Mouse (Mus musculus): ENCODE data around the gene Lat. TPM values are rescaled to one million over a fixed set of nuclear protein-coding genes. Genes with fewer than 3 reads are reported as not detected.
"Not testable (repeated sequence)": the region's sequence is repeated elsewhere in the genome, so short reads cannot be mapped to it uniquely, and the experiment has no call there.

The Lat gene
- polyA plus RNA-seq, 1 experiment from 2014 or later: 0.93 TPM

GRCm38 (mm10) chr7:126408686-126409085 is 39.3 kb upstream of the Lat start:
- no peak overlapping the region for H3K9ac ChIP-seq (ENCODE audit: low read depth, low read length)
- H3K27ac ChIP-seq: no peak overlapping the region
- 64% methylated on average over 2 of the region's 2 CpGs for WGBS
- no peaks in the 10 kb centered on the region for H3K27me3 ChIP-seq (ENCODE audit: insufficient read depth, low read length)
- no peaks in the 10 kb centered on the region for H3K36me3 ChIP-seq (ENCODE audit: insufficient read depth, low read length)
- no peak overlapping the region for H3K4me2 ChIP-seq (ENCODE audit: low read length)
- TF ChIP-seq CTCF (IDR thresholded peaks at IDR 0.05; ENCODE audit: low read depth): no peak
- no peak for ATAC-seq (replicated peaks; ENCODE audit: low FRiP score, low read depth)
- no peak overlapping the region for H3K4me3 ChIP-seq (replicated peaks; ENCODE audit: low read depth, low read length)
- H3K4me1 ChIP-seq (replicated peaks; ENCODE audit: insufficient read depth, low read length): no peaks in the 10 kb centered on the region
- peak; percentile 16 for DNase-seq (ENCODE audit: low spot score)
- H3K9me3 ChIP-seq (replicated peaks; ENCODE audit: low read length): no peaks in the 10 kb centered on the region

GRCm38 (mm10) chr7:126402518-126402917 is 33.1 kb upstream of the Lat start:
- H3K4me3 ChIP-seq (replicated peaks; ENCODE audit: low read depth, low read length); H3K9me3 ChIP-seq (replicated peaks; ENCODE audit: low read length); H3K27me3 ChIP-seq (ENCODE audit: insufficient read depth, low read length); H3K27ac ChIP-seq; H3K4me1 ChIP-seq (replicated peaks; ENCODE audit: insufficient read depth, low read length); DNase-seq (ENCODE audit: low spot score); H3K4me2 ChIP-seq (ENCODE audit: low read length); ATAC-seq (replicated peaks; ENCODE audit: low FRiP score, low read depth); H3K9ac ChIP-seq (ENCODE audit: low read depth, low read length); H3K36me3 ChIP-seq (ENCODE audit: insufficient read depth, low read length): not testable (repeated sequence)
- 74% methylated on average over 8 of the region's 8 CpGs for WGBS

- Histone ChIP-seq H3K9ac (ENCODE audit: low read depth, low read length) (no peak overlapping the region), H3K9me3 (replicated peaks; ENCODE audit: low read length) (no peaks in the 10 kb centered on the region), H3K4me2 (ENCODE audit: low read length) (no peak overlapping the region), H3K4me3 (replicated peaks; ENCODE audit: low read depth, low read length) (no peak overlapping the region), H3K27ac (no peak overlapping the region), H3K27me3 (ENCODE audit: insufficient read depth, low read length) (no peaks in the 10 kb centered on the region), H3K36me3 (ENCODE audit: insufficient read depth, low read length) (no peaks in the 10 kb centered on the region), H3K4me1 (replicated peaks; ENCODE audit: insufficient read depth, low read length) (no peaks in the 10 kb centered on the region)
- peak; percentile 91 for TF ChIP-seq CTCF (IDR thresholded peaks at IDR 0.05; ENCODE audit: low read depth)
- 7% methylated on average over 5 of the region's 5 CpGs for WGBS
- DNase-seq (ENCODE audit: low spot score): peak; percentile 88
- ATAC-seq (replicated peaks; ENCODE audit: low FRiP score, low read depth): no peak
Measured at GRCm38 (mm10) chr7:126399548-126399947, 30.2 kb upstream of the Lat start.

- TF ChIP-seq CTCF (IDR thresholded peaks at IDR 0.05; ENCODE audit: low read depth): no peak
- ATAC-seq (replicated peaks; ENCODE audit: low FRiP score, low read depth) (no peak), DNase-seq (ENCODE audit: low spot score) (no peak)
- WGBS: 92% methylated on average over 4 of the region's 4 CpGs
- Histone ChIP-seq H3K36me3 (ENCODE audit: insufficient read depth, low read length) (no peaks in the 10 kb centered on the region), H3K4me3 (replicated peaks; ENCODE audit: low read depth, low read length) (no peak overlapping the region), H3K9ac (ENCODE audit: low read depth, low read length) (no peak overlapping the region), H3K27me3 (ENCODE audit: insufficient read depth, low read length) (no peaks in the 10 kb centered on the region), H3K27ac (no peak overlapping the region), H3K4me2 (ENCODE audit: low read length) (no peak overlapping the region), H3K4me1 (replicated peaks; ENCODE audit: insufficient read depth, low read length) (no peaks in the 10 kb centered on the region), H3K9me3 (replicated peaks; ENCODE audit: low read length) (no peaks in the 10 kb centered on the region)
Measured at GRCm38 (mm10) chr7:126397822-126398221, 28.5 kb upstream of the Lat start.

DNA sequence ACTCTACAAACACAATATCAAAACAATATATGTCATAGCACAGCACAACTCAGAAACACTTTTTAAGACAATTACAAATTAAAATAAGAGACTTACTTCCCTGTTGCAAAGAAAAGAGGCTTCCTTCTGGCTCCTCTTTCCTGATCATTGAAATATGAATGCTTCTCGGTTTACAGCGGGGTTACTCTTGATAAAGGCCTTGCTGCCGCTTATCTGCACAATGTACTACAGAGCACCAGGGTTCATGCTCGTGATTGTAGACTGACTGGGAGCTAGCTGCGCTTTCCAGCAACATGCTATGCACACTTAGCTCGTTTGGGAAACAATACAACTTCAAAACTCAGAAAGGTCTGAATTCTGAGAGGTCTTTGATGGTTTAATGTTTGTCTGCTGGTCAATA is 27.9 kb upstream of the Lat start:
- Histone ChIP-seq H3K4me2 (ENCODE audit: low read length) (no peak overlapping the region), H3K27me3 (ENCODE audit: insufficient read depth, low read length) (no peaks in the 10 kb centered on the region), H3K9me3 (replicated peaks; ENCODE audit: low read length) (no peaks in the 10 kb centered on the region), H3K36me3 (ENCODE audit: insufficient read depth, low read length) (no peaks in the 10 kb centered on the region), H3K9ac (ENCODE audit: low read depth, low read length) (no peak overlapping the region), H3K27ac (no peak overlapping the region), H3K4me1 (replicated peaks; ENCODE audit: insufficient read depth, low read length) (no peaks in the 10 kb centered on the region), H3K4me3 (replicated peaks; ENCODE audit: low read depth, low read length) (no peak overlapping the region)
- DNase-seq (ENCODE audit: low spot score) (no peak), ATAC-seq (replicated peaks; ENCODE audit: low FRiP score, low read depth) (no peak)
- no peak for TF ChIP-seq CTCF (IDR thresholded peaks at IDR 0.05; ENCODE audit: low read depth)
- WGBS: 58% methylated on average over 6 of the region's 6 CpGs

GRCm38 (mm10) chr7:126396298-126397119 is 27.1 kb upstream of the Lat start, which contains the start of gene Nfatc2ip:
Nfatc2ip (minus strand) TSS chr7:126396737.
- H3K27me3 ChIP-seq (ENCODE audit: insufficient read depth, low read length): no peaks in the 10 kb centered on the region
- peak; percentile 100 for DNase-seq (ENCODE audit: low spot score)
- no peak within 1 kb of the TSS for H3K27ac ChIP-seq

GRCm38 (mm10) chr7:126392086-126392884 is 22.9 kb upstream of the Lat start:
- 85% methylated on average over 7 of the region's 7 CpGs for WGBS
- H3K27ac ChIP-seq; DNase-seq (ENCODE audit: low spot score); H3K27me3 ChIP-seq (ENCODE audit: insufficient read depth, low read length); ATAC-seq (replicated peaks; ENCODE audit: low FRiP score, low read depth); H3K36me3 ChIP-seq (ENCODE audit: insufficient read depth, low read length); H3K9me3 ChIP-seq (replicated peaks; ENCODE audit: low read length); H3K9ac ChIP-seq (ENCODE audit: low read depth, low read length); H3K4me2 ChIP-seq (ENCODE audit: low read length); H3K4me3 ChIP-seq (replicated peaks; ENCODE audit: low read depth, low read length); H3K4me1 ChIP-seq (replicated peaks; ENCODE audit: insufficient read depth, low read length): not testable (repeated sequence)

More at GRCm38 (mm10) chr7:126396298-126397119, 27.1 kb upstream of the Lat start, which contains the start of gene Nfatc2ip:
- peak; percentile 100 for ATAC-seq (replicated peaks; ENCODE audit: low FRiP score, low read depth)
- peak within 1 kb of the TSS; percentile 96 for H3K4me2 ChIP-seq (ENCODE audit: low read length)
- no peaks in the 10 kb centered on the region for H3K9me3 ChIP-seq (replicated peaks; ENCODE audit: low read length)
- H3K36me3 ChIP-seq (ENCODE audit: insufficient read depth, low read length): no peaks in the 10 kb centered on the region
- no peaks in the 10 kb centered on the region for H3K4me1 ChIP-seq (replicated peaks; ENCODE audit: insufficient read depth, low read length)
- peak within 1 kb of the TSS; percentile 84 for H3K9ac ChIP-seq (ENCODE audit: low read depth, low read length)
- H3K4me3 ChIP-seq (replicated peaks; ENCODE audit: low read depth, low read length): peak within 1 kb of the TSS; percentile 89
- TF ChIP-seq CTCF (IDR thresholded peaks at IDR 0.05; ENCODE audit: low read depth): no peak
- WGBS: under 1% methylated on average over 59 of the region's 59 CpGs

All from kidney, postnatal 0 days (tissue).